Mouse (Mus musculus): ENCODE results near the gene Gls2. TPM values are rescaled to one million over a fixed set of nuclear protein-coding genes. Genes with fewer than 3 reads are reported as not detected.

Gene Gls2
- polyA plus RNA-seq, 1 experiment: 77.7 TPM

DNA sequence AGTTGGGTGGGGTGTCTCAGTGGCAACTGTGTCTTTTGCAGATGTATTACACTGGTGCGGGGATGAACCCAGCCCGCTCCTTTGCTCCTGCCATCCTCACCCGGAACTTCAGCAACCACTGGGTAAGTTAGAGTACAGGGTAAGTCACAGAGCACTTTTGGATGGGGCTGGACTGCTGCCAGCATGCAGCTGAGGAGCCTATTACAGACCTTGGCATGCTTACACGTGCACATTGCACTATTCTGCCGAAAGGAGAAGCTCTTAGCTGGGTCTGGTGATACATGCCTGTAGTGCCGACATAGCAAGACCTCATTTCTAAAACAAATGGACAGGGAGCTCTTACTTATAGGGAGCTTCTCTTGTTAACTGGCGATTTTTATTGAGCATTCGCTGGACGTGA, 33.3 kb downstream of the Gls2 start:
- TF ChIP-seq POLR2A (IDR thresholded peaks at IDR 0.05; ENCODE audit: borderline replicate concordance, insufficient read depth, low read length): no peak
- no peak for TF ChIP-seq CTCF (IDR thresholded peaks at IDR 0.05; ENCODE audit: borderline replicate concordance, insufficient read depth, low read depth, low read length)
- no peaks in the 10 kb centered on the region for H3K4me1 ChIP-seq (ENCODE audit: control insufficient read depth, insufficient read depth, low read length)
- no peaks in the 10 kb centered on the region for H3K27me3 ChIP-seq (ENCODE audit: control insufficient read depth, insufficient read depth, low read length)
- DNase-seq: no peak
- no peak overlapping the region for H3K4me3 ChIP-seq (replicated peaks; ENCODE audit: insufficient read depth, low read depth, low read length)
- H3K27ac ChIP-seq (ENCODE audit: insufficient read depth, low read length): no peak overlapping the region
- 60% methylated on average over 9 of the region's 9 CpGs for WGBS

DNA sequence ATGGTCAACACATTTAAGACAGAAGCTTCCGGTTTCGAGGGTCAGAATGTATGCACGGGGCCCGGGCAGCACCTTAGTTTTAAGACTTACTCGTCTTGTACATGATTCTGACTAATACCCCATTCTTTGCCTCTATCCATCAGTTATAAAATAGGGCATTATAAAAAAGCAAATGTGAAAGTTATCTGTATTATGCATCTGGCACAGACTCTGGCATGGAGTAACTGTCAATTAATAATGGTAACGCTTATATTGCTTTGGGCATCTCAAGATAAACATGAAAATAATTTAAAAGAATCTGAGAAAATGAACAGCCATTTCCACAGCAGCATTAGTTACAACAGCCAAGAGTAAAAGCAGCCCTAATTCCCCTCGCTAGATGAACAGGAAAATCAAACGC, 33.8 kb downstream of the Gls2 start:
- no peak overlapping the region for H3K4me3 ChIP-seq (replicated peaks; ENCODE audit: insufficient read depth, low read depth, low read length)
- H3K4me1 ChIP-seq (ENCODE audit: control insufficient read depth, insufficient read depth, low read length): peaks cover 2% of the 10 kb centered on the region; the same call in 1 of the 2 replicates
- no peak for DNase-seq
- no peaks in the 10 kb centered on the region for H3K27me3 ChIP-seq (ENCODE audit: control insufficient read depth, insufficient read depth, low read length)
- TF ChIP-seq POLR2A (IDR thresholded peaks at IDR 0.05; ENCODE audit: borderline replicate concordance, insufficient read depth, low read length): no peak
- no peak for TF ChIP-seq CTCF (IDR thresholded peaks at IDR 0.05; ENCODE audit: borderline replicate concordance, insufficient read depth, low read depth, low read length)
- 90% methylated on average over 8 of the region's 8 CpGs for WGBS
- H3K27ac ChIP-seq (ENCODE audit: insufficient read depth, low read length): no peak overlapping the region

DNA sequence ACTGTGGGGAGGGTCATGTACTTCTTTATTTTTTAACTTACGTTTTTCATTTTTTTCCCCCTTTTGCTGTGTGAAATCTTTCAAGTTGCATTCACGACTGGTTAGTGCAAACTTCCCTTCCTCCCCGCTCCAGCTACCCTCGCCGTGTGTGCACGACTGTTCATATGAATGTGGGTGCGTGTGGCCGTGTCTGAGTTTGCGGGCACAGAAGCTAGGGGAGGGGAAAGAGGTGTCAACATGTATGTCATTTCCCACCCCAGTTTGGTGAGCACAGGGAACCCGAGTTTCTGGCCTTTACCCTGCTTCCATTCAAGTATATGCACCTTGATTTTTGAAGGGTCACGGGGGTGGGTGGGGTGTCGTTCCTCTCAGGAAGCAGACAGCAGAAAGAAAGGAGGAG, 36.3 kb downstream of the Gls2 start:
- H3K27ac ChIP-seq (ENCODE audit: insufficient read depth, low read length): no peak overlapping the region
- no peaks in the 10 kb centered on the region for H3K27me3 ChIP-seq (ENCODE audit: control insufficient read depth, insufficient read depth, low read length)
- no peak for DNase-seq
- TF ChIP-seq CTCF (IDR thresholded peaks at IDR 0.05; ENCODE audit: borderline replicate concordance, insufficient read depth, low read depth, low read length): no peak
- TF ChIP-seq POLR2A (IDR thresholded peaks at IDR 0.05; ENCODE audit: borderline replicate concordance, insufficient read depth, low read length): no peak
- H3K4me3 ChIP-seq (replicated peaks; ENCODE audit: insufficient read depth, low read depth, low read length): no peak overlapping the region
- peaks cover 3% of the 10 kb centered on the region; the same call in 1 of the 2 replicates for H3K4me1 ChIP-seq (ENCODE audit: control insufficient read depth, insufficient read depth, low read length)
- WGBS: 84% methylated on average over 12 of the region's 12 CpGs

DNA sequence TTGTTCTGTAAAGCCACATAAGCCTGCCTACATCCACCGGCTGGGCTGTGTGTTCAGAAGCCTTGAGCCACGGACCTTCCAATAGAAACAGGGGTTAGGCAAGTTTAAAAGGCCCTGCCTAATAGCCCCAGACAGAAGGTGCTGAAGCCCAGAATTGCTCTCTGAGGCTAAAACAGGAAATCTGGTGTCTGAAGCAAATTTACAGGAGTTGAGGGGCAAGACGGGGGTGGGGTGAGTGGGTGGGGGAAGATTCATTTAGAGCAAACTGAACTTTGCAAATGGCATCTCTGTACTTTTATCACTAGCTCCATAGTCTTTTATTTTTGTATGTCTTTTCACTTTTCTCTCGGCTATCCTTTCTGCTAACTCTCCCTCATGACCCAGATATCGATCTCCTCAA, 36.9 kb downstream of the Gls2 start:
- H3K27ac ChIP-seq (ENCODE audit: insufficient read depth, low read length): no peak overlapping the region
- no peak for DNase-seq
- TF ChIP-seq POLR2A (IDR thresholded peaks at IDR 0.05; ENCODE audit: borderline replicate concordance, insufficient read depth, low read length): no peak
- H3K4me3 ChIP-seq (replicated peaks; ENCODE audit: insufficient read depth, low read depth, low read length): peak overlapping the region; percentile 98
- 9% methylated on average over 5 of the region's 5 CpGs for WGBS
- peaks cover 3% of the 10 kb centered on the region; the same call in 1 of the 2 replicates for H3K4me1 ChIP-seq (ENCODE audit: control insufficient read depth, insufficient read depth, low read length)
- H3K27me3 ChIP-seq (ENCODE audit: control insufficient read depth, insufficient read depth, low read length): no peaks in the 10 kb centered on the region

DNA sequence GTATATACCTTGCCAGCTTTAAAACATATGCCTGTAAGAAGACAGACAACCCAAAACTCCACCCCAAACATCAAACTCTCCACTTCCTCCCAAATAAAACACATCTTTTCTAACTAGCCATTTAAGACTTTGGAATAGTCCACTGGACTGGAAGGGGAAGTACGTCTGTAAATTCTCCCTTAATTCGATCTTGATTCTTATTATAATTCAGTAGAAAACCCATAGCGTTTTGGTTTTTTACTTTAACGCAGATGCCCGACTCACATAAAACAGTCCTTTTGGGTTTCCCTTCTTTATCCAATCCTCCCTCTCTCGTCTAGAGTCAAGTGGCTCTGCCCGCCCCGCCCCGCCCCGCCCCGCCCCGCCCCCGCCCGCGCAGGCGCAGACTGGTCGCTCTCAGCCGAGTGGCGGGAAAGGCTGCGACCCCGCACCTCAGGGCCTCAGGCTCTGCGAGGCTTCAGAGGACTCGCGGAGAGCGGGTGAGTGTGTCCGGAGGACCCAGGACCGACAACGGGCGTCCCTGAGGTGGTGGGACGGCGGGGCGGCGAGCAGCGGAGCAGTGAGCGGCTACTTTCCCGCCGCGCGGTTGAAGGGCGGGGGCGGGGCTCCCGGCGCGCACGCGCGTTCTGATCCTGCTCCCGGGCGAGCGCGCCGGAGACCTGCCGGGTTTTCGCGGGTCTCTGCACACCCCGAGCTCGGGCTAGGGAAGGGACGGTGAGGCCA, 37.6 kb downstream of the Gls2 start, which contains the start of gene Timeless:
TSS of gene Timeless (plus strand) at position 369 of the 723 bp plus-strand sequence.
- peak within 1 kb of the TSS; percentile 93 for H3K27ac ChIP-seq (ENCODE audit: insufficient read depth, low read length)
- DNase-seq: peak; percentile 85 to 95
- no peak for TF ChIP-seq CTCF (IDR thresholded peaks at IDR 0.05; ENCODE audit: borderline replicate concordance, insufficient read depth, low read depth, low read length)
- peak; percentile 95 for TF ChIP-seq POLR2A (IDR thresholded peaks at IDR 0.05; ENCODE audit: borderline replicate concordance, insufficient read depth, low read length)

DNA sequence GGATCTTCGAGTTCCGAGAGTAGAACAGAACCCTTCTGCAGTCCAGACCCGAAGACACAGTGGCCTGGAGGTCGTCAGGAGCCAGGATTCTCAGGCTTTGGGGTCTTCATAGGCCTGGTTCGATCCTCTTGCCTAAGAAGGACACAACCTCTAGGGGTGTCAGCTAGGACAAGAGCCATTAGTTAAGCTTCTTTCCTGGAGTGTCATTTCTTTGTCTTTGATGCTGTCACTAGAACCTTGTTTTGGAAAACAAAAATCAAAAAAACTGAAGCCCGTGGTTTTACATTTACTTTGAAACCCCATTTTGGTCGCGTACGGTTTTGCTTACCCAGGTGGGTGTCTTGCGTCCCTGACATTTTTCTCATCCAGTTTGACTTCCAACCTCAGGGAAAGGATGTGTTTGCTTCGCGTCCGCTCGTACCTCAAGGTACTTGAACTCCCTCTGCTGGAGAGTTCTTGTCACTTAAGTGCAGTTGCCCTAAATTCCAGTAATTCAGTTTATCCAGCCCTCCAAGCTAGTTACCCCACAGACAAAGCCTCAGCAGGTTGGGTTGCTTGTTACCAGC, 38.2 kb downstream of the Gls2 start:
- Histone ChIP-seq H3K4me1 (ENCODE audit: control insufficient read depth, insufficient read depth, low read length) (peaks cover 3% of the 10 kb centered on the region; the same call in 1 of the 2 replicates), H3K27ac (ENCODE audit: insufficient read depth, low read length) (peak overlapping the region; percentile 93), H3K4me3 (replicated peaks; ENCODE audit: insufficient read depth, low read depth, low read length) (peak overlapping the region; percentile 98), H3K27me3 (ENCODE audit: control insufficient read depth, insufficient read depth, low read length) (no peaks in the 10 kb centered on the region)
- DNase-seq: peak; percentile 67 to 80
- TF ChIP-seq CTCF (IDR thresholded peaks at IDR 0.05; ENCODE audit: borderline replicate concordance, insufficient read depth, low read depth, low read length) (peak; percentile 77), POLR2A (IDR thresholded peaks at IDR 0.05; ENCODE audit: borderline replicate concordance, insufficient read depth, low read length) (no peak)
- WGBS: under 1% methylated on average over 14 of the region's 14 CpGs

More for the DNA sequence above, 37.6 kb downstream of the Gls2 start, which contains the start of gene Timeless:
- under 1% methylated on average over 58 of the region's 58 CpGs for WGBS
- no peaks in the 10 kb centered on the region for H3K27me3 ChIP-seq (ENCODE audit: control insufficient read depth, insufficient read depth, low read length)
- peak within 1 kb of the TSS; percentile 98 for H3K4me3 ChIP-seq (replicated peaks; ENCODE audit: insufficient read depth, low read depth, low read length)
- H3K4me1 ChIP-seq (ENCODE audit: control insufficient read depth, insufficient read depth, low read length): peaks cover 3% of the 10 kb centered on the region; the same call in 1 of the 2 replicates

DNA sequence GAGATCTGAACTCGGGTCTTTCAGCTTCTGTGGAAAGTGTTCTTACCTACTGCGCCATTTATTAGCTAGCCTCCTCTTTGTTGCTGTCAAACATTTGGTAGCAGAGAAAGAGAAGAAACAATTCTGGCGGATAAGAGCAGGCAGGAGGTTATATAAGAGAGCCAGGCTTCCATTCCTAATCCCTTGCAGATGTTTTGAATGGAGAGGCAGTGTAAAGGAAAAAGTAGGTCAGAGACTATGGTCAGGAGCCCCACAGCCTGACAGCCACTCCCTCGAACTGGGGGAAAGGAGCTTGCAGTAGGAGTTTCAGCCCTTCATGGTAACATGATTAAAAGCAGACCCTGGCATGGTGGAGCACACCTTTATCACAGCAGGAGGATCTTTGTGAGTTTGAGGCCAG, 42.1 kb downstream of the Gls2 start:
- H3K27ac ChIP-seq (ENCODE audit: insufficient read depth, low read length): no peak overlapping the region
- WGBS: 81% methylated on average over 4 of the region's 4 CpGs
- H3K27me3 ChIP-seq (ENCODE audit: control insufficient read depth, insufficient read depth, low read length): no peaks in the 10 kb centered on the region
- no peak for TF ChIP-seq POLR2A (IDR thresholded peaks at IDR 0.05; ENCODE audit: borderline replicate concordance, insufficient read depth, low read length)
- no peak overlapping the region for H3K4me3 ChIP-seq (replicated peaks; ENCODE audit: insufficient read depth, low read depth, low read length)
- H3K4me1 ChIP-seq (ENCODE audit: control insufficient read depth, insufficient read depth, low read length): peaks cover 7% of the 10 kb centered on the region; the same call in 1 of the 2 replicates
- DNase-seq: no peak
